Mouse (Mus musculus) C2C12 (cell line): ENCODE measurements around the gene Dock1. TPM values are rescaled to one million over a fixed set of nuclear protein-coding genes. Genes with fewer than 3 reads are reported as not detected.

ENCODE experiments used
- H3K27me3 ChIP-seq: one replicate; pipeline ENCODE4 v1.6.1; 2011; ENCODE audit not compliant: control insufficient read depth, insufficient read depth, insufficient read length
- H3K36me3 ChIP-seq: one replicate; pipeline ENCODE4 v1.6.1; 2011; ENCODE audit not compliant: control insufficient read depth, insufficient read depth
- H3K4me3 ChIP-seq: one replicate; pipeline ENCODE4 v1.5.1; 2011; ENCODE audit warnings: mild to moderate bottlenecking, control low read depth; ENCODE audit not compliant: poor library complexity, insufficient read depth, severe bottlenecking
- H3K79me2 ChIP-seq: one replicate; pipeline ENCODE4 v1.6.1; 2011; ENCODE audit not compliant: control insufficient read depth, insufficient read depth
- H3K79me3 ChIP-seq: one replicate; pipeline ENCODE4 v1.6.1; 2011; ENCODE audit warnings: low read depth, control low read depth
- H3ac ChIP-seq: one replicate; pipeline ENCODE3; 2011; ENCODE audit warnings: low read depth; ENCODE audit not compliant: control insufficient read depth, insufficient read length
- CEBPB ChIP-seq: IDR thresholded peaks from one replicate; pipeline ENCODE4 v1.6.1; 2011; ENCODE audit warnings: low read depth, mild to moderate bottlenecking, control low read depth, moderate library complexity
- CTCF ChIP-seq: IDR thresholded peaks from one replicate; pipeline ENCODE4 v1.5.1; 2011; ENCODE audit not compliant: control insufficient read depth, insufficient read depth, insufficient read length
- FOSL1 ChIP-seq: IDR thresholded peaks from one replicate; pipeline ENCODE4 v1.8.0; 2011; ENCODE audit warnings: mild to moderate bottlenecking, low read length; ENCODE audit not compliant: poor library complexity, insufficient read depth, severe bottlenecking
- MAX ChIP-seq: IDR thresholded peaks from one replicate; pipeline ENCODE4 v1.6.1; 2011; ENCODE audit warnings: mild to moderate bottlenecking, control low read depth
- MYOD1 ChIP-seq: IDR thresholded peaks from one replicate; pipeline ENCODE4 v1.6.1; 2011; ENCODE audit warnings: low read depth; ENCODE audit not compliant: control insufficient read depth, insufficient read length
- MYOG ChIP-seq: IDR thresholded peaks from one replicate; pipeline ENCODE4 v1.6.1; 2011; ENCODE audit not compliant: control insufficient read depth, insufficient read length; ENCODE audit errors: extremely low read depth
- USF1 ChIP-seq: IDR thresholded peaks from one replicate; pipeline ENCODE4 v1.6.1; 2011; ENCODE audit warnings: low read depth, mild to moderate bottlenecking, control low read depth, moderate library complexity
- polyA plus RNA-seq: library from polyadenylated mRNA; unstranded; fragments of >200 nt; fragmentation: generic; extraction: Trizol; gene quantifications from one replicate; pipeline ENCODE4 v1.2.1, GENCODE M21; 2012; ENCODE audit warnings: missing spikeins

The Dock1 gene
- polyA plus RNA-seq, 1 experiment: 12.1 TPM

DNA sequence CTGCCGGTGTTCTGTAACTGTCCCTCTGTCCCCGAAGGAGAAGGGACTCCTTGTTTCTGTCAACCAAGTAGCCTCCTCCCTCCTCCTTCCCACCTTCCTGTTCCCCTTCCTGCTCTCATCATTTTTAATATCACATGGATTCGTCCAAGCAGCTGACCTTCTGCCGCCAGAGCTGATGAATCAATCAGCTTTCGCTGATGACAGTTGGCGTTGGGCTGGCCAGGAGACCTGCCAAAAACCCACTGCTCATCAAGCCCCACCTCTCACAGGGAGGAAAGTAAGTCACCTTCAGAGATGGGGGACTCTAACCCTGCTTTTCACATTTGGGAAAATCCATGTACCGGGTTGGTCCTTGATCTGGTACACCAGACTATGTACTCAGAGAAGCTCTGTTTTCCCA, 87.2 kb downstream of the Dock1 start:
- Histone ChIP-seq H3K79me2 (no peaks in the 10 kb centered on the region), H3K4me3 (no peak overlapping the region), H3K27me3 (no peaks in the 10 kb centered on the region), H3K36me3 (peaks cover 36% of the 10 kb centered on the region), H3K79me3 (no peaks in the 10 kb centered on the region), H3ac (no peak overlapping the region)
- TF ChIP-seq MYOD1: no peak
- TF ChIP-seq FOSL1: no peak
- no peak for TF ChIP-seq CEBPB
- no peak for TF ChIP-seq CTCF
- no peak for TF ChIP-seq MYOG
- TF ChIP-seq USF1: no peak
- no peak for TF ChIP-seq MAX

DNA sequence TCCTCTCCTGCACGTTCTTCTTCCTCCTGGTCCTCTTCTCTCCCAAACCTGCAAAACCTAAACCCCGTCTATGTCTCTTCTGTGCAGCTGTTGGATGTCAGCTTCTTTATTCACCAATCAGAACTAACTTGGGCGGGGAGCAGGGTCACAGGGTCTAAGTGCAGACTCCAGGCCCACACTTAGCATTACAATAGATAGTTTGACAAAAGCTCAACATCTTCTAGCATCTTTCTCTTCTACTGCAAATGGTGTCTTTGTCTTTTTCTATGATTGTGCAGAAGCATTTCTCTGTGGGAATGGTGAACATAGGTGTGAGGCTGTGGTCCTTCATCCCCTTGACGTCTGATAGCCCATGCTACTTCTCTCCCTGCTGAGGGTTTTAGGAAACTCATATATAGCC, 91.3 kb downstream of the Dock1 start:
- Histone ChIP-seq H3K4me3 (no peak overlapping the region), H3K27me3 (no peaks in the 10 kb centered on the region), H3K36me3 (peaks cover 38% of the 10 kb centered on the region), H3K79me2 (no peaks in the 10 kb centered on the region), H3K79me3 (no peaks in the 10 kb centered on the region), H3ac (no peak overlapping the region)
- TF ChIP-seq CTCF: no peak

DNA sequence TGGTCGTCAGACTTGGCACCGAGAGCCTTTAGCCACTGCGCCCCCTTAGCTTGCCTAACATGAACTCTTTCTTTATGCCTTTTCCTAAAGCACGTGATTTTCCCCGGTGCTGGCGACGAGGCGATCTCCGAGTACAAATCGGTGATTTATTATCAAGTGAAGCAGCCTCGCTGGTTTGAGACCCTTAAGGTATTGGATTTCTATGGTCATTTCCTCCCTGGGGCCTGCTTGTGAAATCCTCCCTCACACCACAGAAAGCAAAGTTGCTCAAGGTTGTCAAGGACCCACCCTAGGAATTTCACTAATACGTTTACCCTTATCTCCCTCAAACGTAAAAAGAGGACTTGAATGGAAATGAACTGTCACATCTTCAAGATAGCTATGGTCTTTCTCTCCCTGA, 94.7 kb downstream of the Dock1 start:
- Histone ChIP-seq H3K36me3 (peaks cover 43% of the 10 kb centered on the region), H3K79me2 (no peaks in the 10 kb centered on the region), H3K4me3 (no peak overlapping the region), H3K79me3 (no peaks in the 10 kb centered on the region), H3ac (no peak overlapping the region), H3K27me3 (no peaks in the 10 kb centered on the region)
- TF ChIP-seq CEBPB (no peak), USF1 (no peak), FOSL1 (no peak), MYOD1 (no peak), MAX (no peak), MYOG (no peak), CTCF (no peak)

DNA sequence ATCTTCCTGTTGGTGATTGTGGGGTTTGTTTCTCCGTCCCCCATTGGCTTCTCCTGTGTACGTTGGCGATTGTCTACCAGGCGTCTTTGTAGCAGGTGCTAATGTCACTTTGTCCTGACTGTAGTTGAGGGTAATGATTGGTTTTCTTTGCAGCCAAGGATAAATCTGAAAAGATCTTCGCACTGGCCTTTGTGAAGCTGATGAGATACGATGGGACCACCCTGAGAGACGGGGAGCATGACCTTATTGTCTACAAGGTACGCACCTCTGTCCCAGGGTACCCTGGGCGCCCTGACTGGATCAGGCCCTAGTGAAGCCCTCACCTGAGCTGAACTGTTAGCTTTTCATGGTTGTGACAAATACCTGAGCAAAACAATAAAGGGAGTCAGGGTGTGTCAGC, 100.9 kb downstream of the Dock1 start:
- no peaks in the 10 kb centered on the region for H3K27me3 ChIP-seq
- H3K36me3 ChIP-seq: peaks cover 25% of the 10 kb centered on the region
- H3K4me3 ChIP-seq: no peak overlapping the region
- H3ac ChIP-seq: no peak overlapping the region
- no peak for TF ChIP-seq CEBPB
- TF ChIP-seq MYOD1: no peak
- TF ChIP-seq MAX: no peak
- TF ChIP-seq MYOG: no peak
- TF ChIP-seq FOSL1: no peak
- no peak for TF ChIP-seq USF1
- no peak for TF ChIP-seq CTCF
- H3K79me2 ChIP-seq: no peaks in the 10 kb centered on the region
- no peaks in the 10 kb centered on the region for H3K79me3 ChIP-seq

DNA sequence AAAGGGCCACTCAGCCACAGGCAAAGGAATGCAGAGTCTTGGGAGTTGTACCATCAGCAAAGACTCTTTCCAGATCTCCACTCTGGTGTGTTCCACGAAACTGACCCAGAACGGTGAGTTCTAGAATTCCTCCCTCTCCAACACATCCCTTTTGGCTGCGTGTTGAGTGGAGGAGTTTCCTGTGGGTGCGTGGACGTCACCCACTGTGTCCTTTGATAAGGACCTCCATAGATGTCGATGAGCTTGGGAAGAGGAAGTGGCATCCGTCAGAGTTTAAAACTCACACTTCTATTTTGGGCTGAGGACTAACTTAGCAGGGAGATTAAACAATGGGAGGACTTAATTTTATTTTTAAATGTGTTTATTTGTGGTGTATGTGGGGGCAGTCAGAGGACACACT, 101.9 kb downstream of the Dock1 start:
- Histone ChIP-seq H3K79me3 (no peaks in the 10 kb centered on the region), H3K36me3 (peaks cover 15% of the 10 kb centered on the region), H3K79me2 (no peaks in the 10 kb centered on the region), H3K27me3 (no peaks in the 10 kb centered on the region), H3ac (no peak overlapping the region), H3K4me3 (no peak overlapping the region)
- TF ChIP-seq CEBPB: no peak
- TF ChIP-seq CTCF: no peak
- TF ChIP-seq MYOD1: no peak
- TF ChIP-seq FOSL1: no peak
- no peak for TF ChIP-seq MYOG
- TF ChIP-seq USF1: no peak
- TF ChIP-seq MAX: no peak

DNA sequence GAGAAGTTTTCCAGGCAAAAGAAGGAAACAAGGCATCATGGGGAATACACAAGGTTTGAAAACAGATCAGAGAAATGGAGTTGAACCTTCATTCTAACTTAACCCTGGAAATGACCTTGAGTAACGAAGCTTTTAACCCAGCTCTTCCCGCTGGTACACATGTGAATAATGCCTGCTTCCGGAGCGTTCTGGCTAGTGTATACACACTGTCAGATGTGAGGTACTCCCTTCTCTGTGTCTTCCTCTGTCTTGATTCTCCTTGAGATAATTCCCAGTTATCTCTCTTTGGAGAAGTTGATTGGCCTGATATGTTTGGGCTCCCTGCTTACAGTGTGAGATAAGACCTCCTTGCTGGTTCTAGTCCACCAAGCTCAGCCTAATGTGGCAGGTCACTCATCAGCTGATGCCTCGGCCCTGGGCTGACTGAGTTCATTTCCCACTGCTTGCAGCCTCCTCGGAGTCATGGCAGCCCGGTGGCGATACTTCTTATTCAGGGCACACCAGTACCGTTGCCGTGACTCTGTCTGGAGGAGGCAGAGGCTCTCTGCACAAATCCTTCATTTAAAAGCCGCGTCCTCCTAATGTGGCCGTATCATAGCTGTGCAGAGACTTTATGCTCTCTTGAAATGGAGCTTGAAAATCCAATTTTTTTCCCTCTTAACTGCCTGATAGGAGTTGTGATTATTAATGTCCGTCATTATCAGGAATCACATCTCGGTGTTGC, 102.6 kb downstream of the Dock1 start:
- Histone ChIP-seq H3K27me3 (no peaks in the 10 kb centered on the region), H3ac (no peak overlapping the region), H3K4me3 (no peak overlapping the region), H3K36me3 (peaks cover 14% of the 10 kb centered on the region), H3K79me2 (no peaks in the 10 kb centered on the region), H3K79me3 (no peaks in the 10 kb centered on the region)
- TF ChIP-seq CTCF (no peak), MAX (no peak), MYOD1 (no peak), USF1 (no peak), MYOG (no peak), FOSL1 (no peak), CEBPB (no peak)
